Mouse (Mus musculus): Measurements from ENCODE around the gene Spop. TPM values are rescaled to one million over a fixed set of nuclear protein-coding genes. Genes with fewer than 3 reads are reported as not detected.

Gene Spop
- polyA plus RNA-seq, 1 experiment from 2014 or later = 77.8 TPM

GRCm38 (mm10) chr11:95409450-95410112 lies 4.3 kb upstream of the Spop start:
- H3K27ac ChIP-seq = no peak overlapping the region
- H3K36me3 ChIP-seq (ENCODE audit: insufficient read depth, low read length) = no peaks in the 10 kb centered on the region
- no peak overlapping the region for H3K4me3 ChIP-seq (replicated peaks; ENCODE audit: low read depth, low read length)
- no peaks in the 10 kb centered on the region for H3K9me3 ChIP-seq (replicated peaks; ENCODE audit: low read length)
- no peaks in the 10 kb centered on the region for H3K27me3 ChIP-seq (ENCODE audit: insufficient read depth, low read length)
- H3K4me1 ChIP-seq (replicated peaks; ENCODE audit: insufficient read depth, low read length) = no peaks in the 10 kb centered on the region
- no peak for TF ChIP-seq CTCF (IDR thresholded peaks at IDR 0.05; ENCODE audit: low read depth)
- 86% methylated on average over 10 of the region's 10 CpGs for WGBS
- no peak overlapping the region for H3K4me2 ChIP-seq (ENCODE audit: low read length)
- no peak overlapping the region for H3K9ac ChIP-seq (ENCODE audit: low read depth, low read length)
- no peak for ATAC-seq (replicated peaks; ENCODE audit: low FRiP score, low read depth)
- no peak for DNase-seq (ENCODE audit: low spot score)

GRCm38 (mm10) chr11:95411453-95412013 lies 2.3 kb upstream of the Spop start:
- 60% methylated on average over 6 of the region's 6 CpGs for WGBS
- DNase-seq (ENCODE audit: low spot score) (no peak), ATAC-seq (replicated peaks; ENCODE audit: low FRiP score, low read depth) (no peak)
- Histone ChIP-seq H3K27ac (no peak overlapping the region), H3K4me3 (replicated peaks; ENCODE audit: low read depth, low read length) (no peak overlapping the region), H3K9me3 (replicated peaks; ENCODE audit: low read length) (no peaks in the 10 kb centered on the region), H3K4me1 (replicated peaks; ENCODE audit: insufficient read depth, low read length) (peaks cover 7% of the 10 kb centered on the region; the same call in 1 of the 2 replicates), H3K36me3 (ENCODE audit: insufficient read depth, low read length) (no peaks in the 10 kb centered on the region), H3K9ac (ENCODE audit: low read depth, low read length) (no peak overlapping the region), H3K4me2 (ENCODE audit: low read length) (no peak overlapping the region), H3K27me3 (ENCODE audit: insufficient read depth, low read length) (no peaks in the 10 kb centered on the region)
- no peak for TF ChIP-seq CTCF (IDR thresholded peaks at IDR 0.05; ENCODE audit: low read depth)

- H3K36me3 ChIP-seq (ENCODE audit: insufficient read depth, low read length) = no peaks in the 10 kb centered on the region
- no peak for DNase-seq (ENCODE audit: low spot score)
- H3K9me3 ChIP-seq (replicated peaks; ENCODE audit: low read length) = no peaks in the 10 kb centered on the region
- no peak for ATAC-seq (replicated peaks; ENCODE audit: low FRiP score, low read depth)
- no peak overlapping the region for H3K27ac ChIP-seq
- H3K4me1 ChIP-seq (replicated peaks; ENCODE audit: insufficient read depth, low read length) = peaks cover 7% of the 10 kb centered on the region; the same call in 1 of the 2 replicates
- H3K4me3 ChIP-seq (replicated peaks; ENCODE audit: low read depth, low read length) = no peak overlapping the region
- TF ChIP-seq CTCF (IDR thresholded peaks at IDR 0.05; ENCODE audit: low read depth) = no peak
- no peak overlapping the region for H3K4me2 ChIP-seq (ENCODE audit: low read length)
- no peak overlapping the region for H3K9ac ChIP-seq (ENCODE audit: low read depth, low read length)
- H3K27me3 ChIP-seq (ENCODE audit: insufficient read depth, low read length) = no peaks in the 10 kb centered on the region
- 90% methylated on average over 3 of the region's 3 CpGs for WGBS
These were observed 1.3 kb upstream of the Spop start for GRCm38 (mm10) chr11:95412615-95413014.

- peak; percentile 99 for DNase-seq (ENCODE audit: low spot score)
- under 1% methylated on average over 28 of the region's 28 CpGs for WGBS
- H3K36me3 ChIP-seq (ENCODE audit: insufficient read depth, low read length) = no peaks in the 10 kb centered on the region
- H3K9ac ChIP-seq (ENCODE audit: low read depth, low read length) = peak overlapping the region; percentile 68
- peak overlapping the region; percentile 93 for H3K27ac ChIP-seq
- H3K9me3 ChIP-seq (replicated peaks; ENCODE audit: low read length) = no peaks in the 10 kb centered on the region
- H3K4me3 ChIP-seq (replicated peaks; ENCODE audit: low read depth, low read length) = peak overlapping the region; percentile 67
- peaks cover 7% of the 10 kb centered on the region; the same call in 1 of the 2 replicates for H3K4me1 ChIP-seq (replicated peaks; ENCODE audit: insufficient read depth, low read length)
- H3K4me2 ChIP-seq (ENCODE audit: low read length) = peak overlapping the region; percentile 87
- peak; percentile 60 for TF ChIP-seq CTCF (IDR thresholded peaks at IDR 0.05; ENCODE audit: low read depth)
- ATAC-seq (replicated peaks; ENCODE audit: low FRiP score, low read depth) = peak; percentile 83
- H3K27me3 ChIP-seq (ENCODE audit: insufficient read depth, low read length) = no peaks in the 10 kb centered on the region
These were observed 769 bp downstream of the Spop start for GRCm38 (mm10) chr11:95414536-95415161.

GRCm38 (mm10) chr11:95415931-95416330 lies 2.1 kb downstream of the Spop start:
- H3K9ac ChIP-seq (ENCODE audit: low read depth, low read length) = no peak overlapping the region
- no peak for TF ChIP-seq CTCF (IDR thresholded peaks at IDR 0.05; ENCODE audit: low read depth)
- H3K4me3 ChIP-seq (replicated peaks; ENCODE audit: low read depth, low read length) = no peak overlapping the region

GRCm38 (mm10) chr11:95417341-95417740 lies 3.5 kb downstream of the Spop start:
- 91% methylated on average over 5 of the region's 5 CpGs for WGBS
- H3K4me3 ChIP-seq (replicated peaks; ENCODE audit: low read depth, low read length) = no peak overlapping the region
- H3K36me3 ChIP-seq (ENCODE audit: insufficient read depth, low read length) = no peaks in the 10 kb centered on the region
- ATAC-seq (replicated peaks; ENCODE audit: low FRiP score, low read depth) (no peak), DNase-seq (ENCODE audit: low spot score) (no peak)
- no peaks in the 10 kb centered on the region for H3K9me3 ChIP-seq (replicated peaks; ENCODE audit: low read length)
- H3K4me1 ChIP-seq (replicated peaks; ENCODE audit: insufficient read depth, low read length) = peaks cover 7% of the 10 kb centered on the region; the same call in 1 of the 2 replicates
- no peaks in the 10 kb centered on the region for H3K27me3 ChIP-seq (ENCODE audit: insufficient read depth, low read length)
- no peak overlapping the region for H3K27ac ChIP-seq
- H3K4me2 ChIP-seq (ENCODE audit: low read length) = no peak overlapping the region
- TF ChIP-seq CTCF (IDR thresholded peaks at IDR 0.05; ENCODE audit: low read depth) = no peak
- H3K9ac ChIP-seq (ENCODE audit: low read depth, low read length) = no peak overlapping the region

More at GRCm38 (mm10) chr11:95415931-95416330, 2.1 kb downstream of the Spop start:
- Histone ChIP-seq H3K36me3 (ENCODE audit: insufficient read depth, low read length) (no peaks in the 10 kb centered on the region), H3K4me2 (ENCODE audit: low read length) (peak overlapping the region; percentile 87; the same call in 1 of the 2 replicates), H3K27me3 (ENCODE audit: insufficient read depth, low read length) (no peaks in the 10 kb centered on the region), H3K9me3 (replicated peaks; ENCODE audit: low read length) (no peaks in the 10 kb centered on the region), H3K27ac (no peak overlapping the region), H3K4me1 (replicated peaks; ENCODE audit: insufficient read depth, low read length) (peaks cover 7% of the 10 kb centered on the region; the same call in 1 of the 2 replicates)
- DNase-seq (ENCODE audit: low spot score) (no peak), ATAC-seq (replicated peaks; ENCODE audit: low FRiP score, low read depth) (no peak)
